Mouse (Mus musculus) brain, embryonic 14.5 days (tissue): Measurements from ENCODE around the gene Tnrc6b.

Experiments
- CTCF ChIP-seq: fragments of 200-500 bp; IDR thresholded peaks from 2 replicates; pipeline ENCODE4 v1.5.1; 2012; ENCODE audit warnings: inconsistent platforms, mild to moderate bottlenecking, moderate library complexity, borderline replicate concordance; ENCODE audit not compliant: insufficient read depth, insufficient read length; ENCODE audit errors: extremely low read depth
- POLR2A ChIP-seq: fragments of 200-500 bp; IDR thresholded peaks from 2 replicates; pipeline ENCODE4 v1.6.1; 2012; ENCODE audit warnings: mild to moderate bottlenecking, inconsistent platforms, borderline replicate concordance; ENCODE audit not compliant: poor library complexity, insufficient read depth, insufficient read length, severe bottlenecking; ENCODE audit errors: extremely low read depth

GRCm38 (mm10) chr15:80711401-80712151 lies 463 bp downstream of the Tnrc6b start:
- TF ChIP-seq POLR2A (0 out of 2 replicates have a peak, but pooled peaks have one; percentile 11), CTCF (no peak)
